Mouse (Mus musculus) forebrain, embryonic 14.5 days (tissue): ENCODE measurements around the gene Tm9sf3. TPM values are rescaled to one million over a fixed set of nuclear protein-coding genes. Genes with fewer than 3 reads are reported as not detected.

ENCODE experiments used
- ATAC-seq: fragments of 200-750 bp; cut with Nextera tagmentation; 2 replicates; pipeline ENCODE4 v1.8.0; 2017; ENCODE audit warnings: mild to moderate bottlenecking, moderate library complexity
- DNase-seq: peaks from one replicate; pipeline ENCODE4 v3.0.0-alpha.2; 2015; ENCODE audit warnings: low spot score
- H3K27ac ChIP-seq: fragments of 300-500 bp; sonication (generic); 2 replicates; pipeline ENCODE4 v1.5.1; 2014; ENCODE audit warnings: low read depth, mild to moderate bottlenecking, control low read depth, low read length, moderate library complexity
- H3K27me3 ChIP-seq: fragments of 300-500 bp; sonication (generic); replicated peaks from 2 replicates; pipeline ENCODE4 v1.6.1; 2014; ENCODE audit warnings: low read length, control low read depth, mixed read lengths; ENCODE audit not compliant: control insufficient read depth, insufficient read depth
- H3K36me3 ChIP-seq: fragments of 300-500 bp; sonication (generic); 2 replicates; pipeline ENCODE4 v1.6.1; 2014; ENCODE audit warnings: low read length, control low read depth; ENCODE audit not compliant: control insufficient read depth, insufficient read depth
- H3K4me1 ChIP-seq: fragments of 300-500 bp; sonication (generic); 2 replicates; pipeline ENCODE4 v1.6.1; 2014; ENCODE audit warnings: antibody characterized with exemption, low read length, control low read depth; ENCODE audit not compliant: control insufficient read depth, insufficient read depth
- H3K4me2 ChIP-seq: fragments of 300-500 bp; sonication (generic); 2 replicates; pipeline ENCODE4 v1.6.1; 2014; ENCODE audit warnings: mild to moderate bottlenecking, control low read depth, low read length
- H3K4me3 ChIP-seq: fragments of 300-500 bp; sonication (generic); 2 replicates; pipeline ENCODE4 v1.5.1; 2014; ENCODE audit warnings: low read depth, low read length, control low read depth
- H3K9ac ChIP-seq: fragments of 300-500 bp; sonication (generic); 2 replicates; pipeline ENCODE4 v1.6.1; 2014; ENCODE audit warnings: mild to moderate bottlenecking, low read length, control low read depth, moderate library complexity
- H3K9me3 ChIP-seq: fragments of 300-500 bp; sonication (generic); replicated peaks from 2 replicates; pipeline ENCODE4 v1.6.1; 2016; ENCODE audit warnings: low read length, control low read depth, mixed read lengths; ENCODE audit not compliant: control insufficient read depth
- WGBS: fragments of 180-500 bp; shearing (Covaris S2); extraction: QIAGEN DNeasy Blood & Tissue Kit; methylation state at CpG from one replicate; pipeline ENCODE4 v1.1.7; 2014; 5-methylcytosine and 5-hydroxymethylcytosine counted together
- polyA plus RNA-seq: library from polyadenylated mRNA; unstranded; fragments of >200 nt; fragmentation: Nextera tagmentation; extraction: Ambion mirVana; gene quantifications from 2 replicates; pipeline ENCODE4 v1.2.1, GENCODE M21; 2014

The Tm9sf3 gene
- polyA plus RNA-seq, 1 experiment from 2014 or later, result 81.5 TPM

DNA sequence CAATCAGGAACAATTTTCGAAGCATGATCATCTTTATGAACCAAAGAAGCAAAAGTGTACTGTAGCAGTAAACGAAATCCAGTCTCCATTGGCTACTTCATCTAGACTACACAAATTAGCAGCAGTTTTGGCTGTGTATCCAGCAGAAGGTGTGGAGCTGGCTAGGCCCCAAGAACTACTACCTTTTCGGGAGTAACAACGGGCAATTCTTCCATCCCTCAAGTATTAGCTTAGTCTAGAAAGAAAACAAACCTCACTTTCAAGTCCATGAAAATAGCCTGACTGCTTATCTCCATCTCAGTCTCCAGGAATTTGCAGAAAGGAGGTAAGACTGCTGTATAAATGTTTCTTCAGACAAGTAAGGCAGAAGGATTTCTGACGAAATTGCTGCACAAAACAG lies 9.2 kb downstream of the Tm9sf3 start:
- H3K9me3 ChIP-seq, result no peaks in the 10 kb centered on the region
- H3K36me3 ChIP-seq, result peaks cover 6% of the 10 kb centered on the region
- ATAC-seq, result no peak
- no peak for DNase-seq
- WGBS, result 81% methylated on average over 5 of the region's 5 CpGs
- no peak overlapping the region for H3K27ac ChIP-seq
- H3K4me1 ChIP-seq, result no peaks in the 10 kb centered on the region
- H3K4me3 ChIP-seq, result no peak overlapping the region
- no peak overlapping the region for H3K4me2 ChIP-seq
- no peaks in the 10 kb centered on the region for H3K27me3 ChIP-seq
- H3K9ac ChIP-seq, result no peak overlapping the region

DNA sequence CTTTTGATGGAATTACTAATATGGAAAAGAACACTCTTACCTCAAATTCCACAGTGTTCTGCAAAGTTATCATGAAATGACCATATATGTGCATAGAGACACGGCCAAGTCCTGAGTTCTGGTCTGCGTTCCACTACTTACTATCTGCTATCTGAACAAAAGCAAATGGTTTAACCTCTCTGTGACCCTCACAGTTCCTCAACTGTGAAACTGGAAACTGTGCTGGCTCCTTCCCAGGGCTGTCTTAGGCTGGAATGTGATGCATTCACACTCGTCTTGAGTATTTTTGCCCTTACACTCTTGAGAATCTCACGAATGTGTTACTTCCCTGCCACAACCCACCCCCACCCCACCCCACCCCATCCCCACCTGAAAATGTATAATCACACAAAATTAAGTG lies 14.8 kb downstream of the Tm9sf3 start:
- Histone ChIP-seq H3K4me3 (no peak overlapping the region), H3K4me2 (no peak overlapping the region), H3K9me3 (no peaks in the 10 kb centered on the region), H3K27me3 (no peaks in the 10 kb centered on the region), H3K4me1 (no peaks in the 10 kb centered on the region), H3K9ac (no peak overlapping the region), H3K36me3 (peaks cover 21% of the 10 kb centered on the region), H3K27ac (no peak overlapping the region)
- no peak for ATAC-seq
- 83% methylated on average over 4 of the region's 4 CpGs for WGBS
- DNase-seq, result no peak

DNA sequence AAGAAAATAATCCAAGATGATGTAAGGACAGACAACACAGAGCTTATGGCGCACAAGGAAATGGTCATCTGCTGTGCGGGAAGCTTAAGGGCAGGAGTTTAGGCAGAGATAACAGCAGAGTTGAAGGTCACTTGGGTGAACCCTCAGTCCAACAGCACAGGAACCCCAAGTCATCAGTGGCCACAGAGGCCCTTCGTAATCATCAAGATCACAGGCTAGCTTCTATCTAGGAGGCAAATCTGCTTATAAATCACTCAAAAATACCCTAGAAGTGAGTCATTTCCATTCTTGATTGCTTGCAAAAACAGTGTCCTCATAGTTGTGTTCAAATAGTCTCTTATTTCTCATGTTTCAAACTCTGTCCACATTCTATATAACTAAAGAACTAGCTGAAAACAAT lies 15.5 kb downstream of the Tm9sf3 start:
- WGBS, result 98% methylated on average over 3 of the region's 3 CpGs
- H3K4me1 ChIP-seq, result no peaks in the 10 kb centered on the region
- H3K4me2 ChIP-seq, result no peak overlapping the region
- no peak overlapping the region for H3K9ac ChIP-seq
- H3K9me3 ChIP-seq, result no peaks in the 10 kb centered on the region
- no peak for DNase-seq
- H3K36me3 ChIP-seq, result peaks cover 24% of the 10 kb centered on the region
- H3K27ac ChIP-seq, result no peak overlapping the region
- H3K4me3 ChIP-seq, result no peak overlapping the region
- no peak for ATAC-seq
- H3K27me3 ChIP-seq, result no peaks in the 10 kb centered on the region

DNA sequence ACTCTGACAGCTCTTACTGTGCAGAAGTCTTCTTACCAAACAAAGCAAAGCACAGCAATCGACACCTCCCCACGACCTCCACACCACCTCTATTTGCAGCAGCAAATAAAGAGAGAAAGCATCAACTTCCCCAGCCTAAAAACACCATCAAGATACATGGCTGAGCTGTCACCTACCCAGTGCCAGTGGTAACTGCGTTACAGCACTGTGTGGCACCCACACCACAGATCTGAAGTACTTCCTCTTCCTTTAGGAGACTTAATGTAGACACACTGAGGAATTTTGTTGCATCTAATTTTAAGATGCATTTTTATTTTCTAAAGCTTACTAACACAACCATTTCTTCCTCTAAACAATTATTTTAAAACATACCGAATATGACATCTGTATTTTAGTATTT lies 17.5 kb downstream of the Tm9sf3 start:
- WGBS, result 85% methylated on average over 4 of the region's 4 CpGs
- Histone ChIP-seq H3K4me2 (no peak overlapping the region), H3K4me1 (no peaks in the 10 kb centered on the region), H3K4me3 (no peak overlapping the region), H3K9me3 (no peaks in the 10 kb centered on the region), H3K27ac (no peak overlapping the region), H3K27me3 (no peaks in the 10 kb centered on the region), H3K36me3 (peaks cover 43% of the 10 kb centered on the region), H3K9ac (no peak overlapping the region)
- no peak for DNase-seq
- no peak for ATAC-seq

DNA sequence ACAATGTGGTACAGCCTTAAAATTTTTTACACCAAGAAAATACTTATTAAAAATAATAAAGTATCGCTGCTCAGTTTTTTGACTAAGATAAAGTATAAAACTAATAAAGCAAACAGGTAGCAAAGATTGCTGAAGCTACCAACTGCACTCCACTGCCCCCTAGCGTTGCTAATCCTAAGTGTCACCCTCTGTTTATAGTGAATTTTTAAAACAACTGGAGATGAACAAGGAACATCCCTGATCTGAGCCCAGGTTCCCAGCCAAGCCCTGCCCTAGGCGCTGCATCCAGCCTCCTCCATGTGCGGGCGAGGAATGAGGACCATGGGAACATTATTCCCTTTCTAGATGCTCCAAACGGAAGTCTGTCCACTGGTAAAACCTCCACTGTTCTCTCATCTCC lies 19.2 kb downstream of the Tm9sf3 start:
- no peaks in the 10 kb centered on the region for H3K4me1 ChIP-seq
- H3K36me3 ChIP-seq, result peaks cover 56% of the 10 kb centered on the region
- DNase-seq (peak; percentile 71), ATAC-seq (no peak)
- H3K4me3 ChIP-seq, result no peak overlapping the region
- no peak overlapping the region for H3K9ac ChIP-seq
- H3K4me2 ChIP-seq, result no peak overlapping the region
- no peak overlapping the region for H3K27ac ChIP-seq
- H3K9me3 ChIP-seq, result no peaks in the 10 kb centered on the region
- no peaks in the 10 kb centered on the region for H3K27me3 ChIP-seq
- WGBS, result 58% methylated on average over 6 of the region's 6 CpGs

DNA sequence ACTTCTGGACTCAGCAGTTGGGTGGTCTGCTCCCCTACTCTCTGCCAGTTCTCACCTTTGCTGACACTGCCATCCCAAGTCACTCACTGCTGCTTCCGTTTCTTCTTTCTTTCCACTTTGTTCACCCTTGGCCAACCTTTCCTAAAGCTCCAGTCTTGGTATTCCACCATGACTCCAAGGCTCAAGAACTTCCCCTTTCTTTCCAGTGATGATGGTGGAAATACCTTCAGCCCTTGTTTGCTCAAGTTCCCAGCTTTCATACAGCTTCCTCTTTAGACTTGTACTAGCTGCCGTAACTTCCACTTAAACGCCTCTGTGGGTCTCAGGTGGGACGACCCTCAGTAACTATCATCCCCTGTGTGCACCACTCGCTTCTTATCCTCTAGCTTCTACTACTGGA lies 21.8 kb downstream of the Tm9sf3 start:
- Histone ChIP-seq H3K4me3 (no peak overlapping the region), H3K9me3 (no peaks in the 10 kb centered on the region), H3K27me3 (no peaks in the 10 kb centered on the region), H3K27ac (no peak overlapping the region), H3K4me2 (no peak overlapping the region), H3K9ac (no peak overlapping the region), H3K36me3 (peaks cover 65% of the 10 kb centered on the region), H3K4me1 (no peaks in the 10 kb centered on the region)
- no peak for ATAC-seq
- 99% methylated on average over 5 of the region's 5 CpGs for WGBS
- no peak for DNase-seq

DNA sequence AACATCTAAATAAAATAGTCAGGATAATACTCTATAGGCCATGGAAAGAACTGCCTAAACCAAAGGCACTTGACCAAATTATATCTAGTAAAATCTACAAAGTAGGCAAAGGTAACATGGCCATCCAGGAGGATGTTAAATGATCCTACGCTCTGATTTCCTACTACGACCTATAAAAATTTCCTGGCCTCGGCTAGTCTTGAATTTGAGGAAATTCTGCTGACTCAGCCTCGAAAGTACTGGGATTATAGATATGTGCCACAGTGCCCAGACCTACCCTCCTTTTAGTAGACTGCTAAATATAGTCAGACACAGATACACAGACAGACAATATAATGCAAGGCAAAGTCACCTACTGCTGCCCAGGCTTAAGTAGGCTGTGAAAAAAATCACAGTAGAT lies 30.1 kb downstream of the Tm9sf3 start:
- H3K27ac ChIP-seq, result no peak overlapping the region
- no peaks in the 10 kb centered on the region for H3K9me3 ChIP-seq
- H3K27me3 ChIP-seq, result no peaks in the 10 kb centered on the region
- H3K36me3 ChIP-seq, result peaks cover 66% of the 10 kb centered on the region
- no peak overlapping the region for H3K9ac ChIP-seq
- no peak overlapping the region for H3K4me3 ChIP-seq
- no peaks in the 10 kb centered on the region for H3K4me1 ChIP-seq
- H3K4me2 ChIP-seq, result no peak overlapping the region
- ATAC-seq (no peak), DNase-seq (no peak)
- whole genome bisulfite sequencing, result 94% methylated on average over 4 of the region's 4 CpGs

DNA sequence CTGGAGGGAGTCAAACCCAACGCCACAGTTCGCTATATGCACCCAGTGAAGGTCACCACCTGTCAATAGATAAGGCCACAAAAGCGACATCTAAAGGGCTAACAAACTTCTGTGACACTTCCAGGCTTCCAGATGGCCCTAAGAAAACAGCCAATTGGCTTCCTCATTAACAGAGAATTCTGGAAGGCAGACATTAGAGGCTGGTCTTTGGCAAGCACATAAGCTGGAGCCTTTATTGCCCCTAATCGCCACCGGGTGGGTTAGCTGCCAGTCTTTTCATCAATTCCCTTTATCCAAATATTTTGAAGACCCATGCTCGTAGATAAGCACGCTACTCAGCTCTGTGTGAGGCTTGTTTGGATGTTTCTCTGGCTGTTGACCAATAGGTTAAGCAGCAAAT lies 55.5 kb downstream of the Tm9sf3 start:
- peaks cover 10% of the 10 kb centered on the region; the same call in 1 of the 2 replicates for H3K4me1 ChIP-seq
- ATAC-seq, result no peak
- 35% methylated on average over 7 of the region's 7 CpGs for WGBS
- H3K4me2 ChIP-seq, result no peak overlapping the region
- H3K27ac ChIP-seq, result no peak overlapping the region
- H3K36me3 ChIP-seq, result peaks cover 9% of the 10 kb centered on the region
- no peak overlapping the region for H3K4me3 ChIP-seq
- no peak overlapping the region for H3K9ac ChIP-seq
- peak; percentile 66 for DNase-seq
- peaks cover 23% of the 10 kb centered on the region for H3K27me3 ChIP-seq
- no peaks in the 10 kb centered on the region for H3K9me3 ChIP-seq

DNA sequence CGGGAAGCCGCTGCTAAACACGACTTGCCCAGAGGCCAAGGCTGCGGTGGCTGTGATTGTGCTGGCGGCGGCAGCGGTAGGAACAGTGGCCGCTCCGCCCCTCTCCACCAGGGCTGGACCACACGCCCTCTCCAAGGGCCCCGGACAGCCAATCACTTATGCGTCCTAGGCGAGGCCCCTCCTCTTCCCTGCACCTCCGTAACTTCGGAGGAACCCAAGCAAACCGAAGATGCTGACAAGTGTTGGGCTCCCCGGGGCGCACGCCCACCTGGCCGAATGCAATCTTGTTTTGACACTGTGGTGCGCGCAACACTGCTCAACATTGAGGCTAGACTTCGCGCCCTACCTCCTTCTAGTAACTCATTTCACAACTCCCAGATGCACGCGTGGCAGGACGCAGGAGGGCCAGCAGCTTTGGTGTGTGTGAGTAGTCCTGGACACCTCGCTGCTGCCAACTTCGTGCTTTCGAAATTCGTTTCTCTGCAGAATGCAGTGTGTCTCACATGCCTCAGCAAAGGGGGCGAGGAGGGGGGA lies 56.9 kb downstream of the Tm9sf3 start, which contains the start of gene Tll2:
TSS of gene Tll2 (minus strand) at position 25 of the 534 bp plus-strand sequence.
- Histone ChIP-seq H3K4me2 (peak within 1 kb of the TSS; percentile 93), H3K27ac (no peak within 1 kb of the TSS), H3K36me3 (peaks cover 6% of the 10 kb centered on the region; the same call in 1 of the 2 replicates), H3K4me1 (peaks cover 10% of the 10 kb centered on the region; the same call in 1 of the 2 replicates), H3K4me3 (peak within 1 kb of the TSS; percentile 39), H3K9me3 (no peaks in the 10 kb centered on the region), H3K9ac (peak within 1 kb of the TSS; percentile 57), H3K27me3 (peaks cover 26% of the 10 kb centered on the region)
- WGBS, result 1% methylated on average over 32 of the region's 32 CpGs
- DNase-seq (peak; percentile 63), ATAC-seq (peak; percentile 93)
